8 mouse cellular contexts compared by ENCODE assay signal in the genomic region with DNA sequence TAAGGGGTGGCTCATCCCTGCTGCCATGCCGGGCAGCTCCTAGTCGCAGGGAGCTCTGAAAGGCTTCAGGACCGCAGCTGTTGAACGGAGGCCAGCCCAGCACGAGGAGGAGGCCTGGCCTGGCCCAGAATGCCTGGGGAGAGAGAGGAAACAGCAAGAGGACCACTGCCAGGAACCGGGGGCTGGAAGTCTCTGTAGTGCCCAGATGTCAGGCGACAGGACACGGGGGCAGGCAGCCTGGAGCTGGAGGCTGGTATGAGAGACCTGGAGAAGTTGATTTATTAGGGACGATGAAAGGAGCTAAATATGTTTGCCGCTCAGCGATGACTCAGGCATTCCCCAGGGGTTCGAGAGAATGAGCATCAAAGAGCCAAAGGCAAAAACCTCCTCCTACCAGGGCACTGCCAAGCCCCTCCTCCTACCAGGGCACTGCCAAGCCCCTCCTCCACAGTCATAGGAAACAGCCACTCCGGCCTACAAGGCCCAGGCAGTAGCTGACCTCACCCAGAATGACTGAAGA. TPM values are rescaled to one million over a fixed set of nuclear protein-coding genes. Genes with fewer than 3 reads are reported as not detected.
DNase-seq lines count a peak whose midpoint lies in the region; ATAC-seq and TF ChIP-seq lines count a peak whose summit lies in the region.

No protein-coding gene starts in this region.

- intact Hi-C loops in left cerebral cortex, postnatal 4 days (cut with DNase I), result loop anchor here (5.0 kb wide), 2 partner anchors 98 to 118 kb away; no protein-coding TSS in a partner anchor

- H3K9ac ChIP-seq in intestine, embryonic 14.5 days (ENCODE audit: low read length), result no peak overlapping the region

- WGBS in heart, embryonic 10.5 days, result 61% methylated on average over 13 of the region's 13 CpGs
- WGBS in cerebellum, adult 2 months, result 9% methylated on average over 13 of the region's 13 CpGs
- WGBS in intestine, embryonic 14.5 days, result 38% methylated on average over 13 of the region's 13 CpGs

- TF ChIP-seq CTCF in cerebellum, adult 2 months (IDR thresholded peaks at IDR 0.05; ENCODE audit: borderline replicate concordance, insufficient read depth, low read depth, low read length), result no peak

- H3K4me3 ChIP-seq in heart, embryonic 10.5 days, result no peak overlapping the region
- H3K4me3 ChIP-seq in cerebellum, adult 2 months (replicated peaks; ENCODE audit: insufficient read depth, low read depth, low read length), result no peak overlapping the region
- no peak overlapping the region for H3K4me3 ChIP-seq in intestine, embryonic 14.5 days (ENCODE audit: low read depth, low read length)

- 0 out of 2 replicates have a peak, but pooled peaks cover 2% of the 10 kb centered on the region for H3K4me1 ChIP-seq in heart, embryonic 10.5 days
- H3K4me1 ChIP-seq in cerebellum, adult 2 months (ENCODE audit: control insufficient read depth, insufficient read depth, low read length), result peaks cover 17% of the 10 kb centered on the region
- H3K4me1 ChIP-seq in intestine, embryonic 14.5 days (replicated peaks; ENCODE audit: control insufficient read depth, insufficient read depth, low read length), result no peaks in the 10 kb centered on the region

- no peak overlapping the region for H3K4me2 ChIP-seq in intestine, embryonic 14.5 days (ENCODE audit: low read length)

- no peaks in the 10 kb centered on the region for H3K9me3 ChIP-seq in heart, embryonic 10.5 days
- no peaks in the 10 kb centered on the region for H3K9me3 ChIP-seq in intestine, embryonic 14.5 days (ENCODE audit: control insufficient read depth, low read length)

- no peaks in the 10 kb centered on the region for H3K36me3 ChIP-seq in heart, embryonic 10.5 days
- no peaks in the 10 kb centered on the region for H3K36me3 ChIP-seq in intestine, embryonic 14.5 days (ENCODE audit: control insufficient read depth, insufficient read depth, low read length)

- peaks cover 77% of the 10 kb centered on the region for H3K27me3 ChIP-seq in heart, embryonic 10.5 days (ENCODE audit: insufficient read depth, poor library complexity, severe bottlenecking)
- no peaks in the 10 kb centered on the region for H3K27me3 ChIP-seq in cerebellum, adult 2 months (ENCODE audit: control insufficient read depth, insufficient read depth, low read length)
- no peaks in the 10 kb centered on the region for H3K27me3 ChIP-seq in intestine, embryonic 14.5 days (replicated peaks; ENCODE audit: control insufficient read depth, insufficient read depth, low read length)

- no peak for TF ChIP-seq POLR2A in cerebellum, adult 2 months (IDR thresholded peaks at IDR 0.05; ENCODE audit: borderline replicate concordance, insufficient read depth, low read length)

- DNase-seq in heart, adult 11 months, result peak; percentile 99
- no peak for DNase-seq in heart, embryonic 10.5 days (ENCODE audit: low spot score)
- peak; percentile 69 to 79 for DNase-seq in cerebellum, adult 2 months
- DNase-seq in gastrocnemius, postnatal 4 days (ENCODE audit: low spot score in 2 of 2), result peak; percentile 45 to 77
- peak; percentile 58 for DNase-seq in intestine, embryonic 14.5 days (ENCODE audit: low spot score)
- DNase-seq in left cerebral cortex, postnatal 4 days, result peak; percentile 92
- DNase-seq in ovary, postnatal 14 days (ENCODE audit: low spot score), result peak; percentile 71
- no peak for DNase-seq in thymus, postnatal 4 days

- H3K27ac ChIP-seq in heart, embryonic 10.5 days, result no peak overlapping the region
- H3K27ac ChIP-seq in cerebellum, adult 2 months (ENCODE audit: insufficient read depth, low read length), result 0 out of 2 replicates have a peak overlapping the region, but pooled peaks have one; percentile 9
- no peak overlapping the region for H3K27ac ChIP-seq in intestine, embryonic 14.5 days (ENCODE audit: low read depth)

- 0 out of 2 replicates have a peak, but pooled peaks have one; percentile 30 for ATAC-seq in intestine, embryonic 14.5 days (replicated peaks; ENCODE audit: low FRiP score, low TSS enrichment, low read depth)

RNA-seq across cellular contexts. Expression of a gene that starts 27.6 kb away (rescaled TPM):
- 2.3 and 5.0 TPM in 2 replicates for polyA plus RNA-seq in heart, embryonic 10.5 days (2016; fragmentation: Nextera tagmentation; extraction: Ambion mirVana)
- 3.8 and 4.6 TPM in 2 replicates for polyA plus RNA-seq in cerebellum, adult 2 months (2012; rRNA removed)
- 10 to 100 TPM in 1 of 2 experiments, 1 to 10 TPM in 1; 8.6 to 10.1 TPM for total RNA-seq in gastrocnemius, postnatal 4 days (2021)
- polyA plus RNA-seq in intestine, embryonic 14.5 days (2014; fragmentation: Nextera tagmentation; extraction: Ambion mirVana), result 3.5 and 4.3 TPM in 2 replicates
- total RNA-seq in left cerebral cortex, postnatal 4 days (2021), result 1 to 10 TPM; 3.9 to 6.0 TPM

RNA-seq across cellular contexts. Expression of a gene that starts 51.9 kb away (rescaled TPM):
- 5.9 and 13.0 TPM in 2 replicates for polyA plus RNA-seq in heart, embryonic 10.5 days (2016; fragmentation: Nextera tagmentation; extraction: Ambion mirVana)
- 1.4 and 1.8 TPM in 2 replicates for polyA plus RNA-seq in cerebellum, adult 2 months (2012; rRNA removed)
- total RNA-seq in gastrocnemius, postnatal 4 days (2021), result 10 to 100 TPM in 1 of 2 experiments, 1 to 10 TPM in 1; 4.6 to 10.2 TPM
- polyA plus RNA-seq in intestine, embryonic 14.5 days (2014; fragmentation: Nextera tagmentation; extraction: Ambion mirVana), result 16.7 and 17.5 TPM in 2 replicates
- total RNA-seq in left cerebral cortex, postnatal 4 days (2021), result 1 to 10 TPM; 1.4 to 4.2 TPM

Comparison
In these comparisons a context has a peak if more than half of its experiments do, and no peak if none do; other contexts are left out.
1. DNase-seq: peak in heart, adult 11 months (single experiment), cerebellum, adult 2 months (2 of 2), gastrocnemius, postnatal 4 days (2 of 2), intestine, embryonic 14.5 days (single experiment), left cerebral cortex, postnatal 4 days (single experiment) and ovary, postnatal 14 days (single experiment); none in heart, embryonic 10.5 days (single experiment) and thymus, postnatal 4 days (single experiment).